Mouse (Mus musculus): ENCODE data around the gene Alg9. TPM values are rescaled to one million over a fixed set of nuclear protein-coding genes. Genes with fewer than 3 reads are reported as not detected.
"Not testable (repeated sequence)": the region's sequence is repeated elsewhere in the genome, so short reads cannot be mapped to it uniquely, and the experiment has no call there.

The Alg9 gene
- polyA plus RNA-seq, 1 experiment from 2014 or later, result 46.3 TPM

DNA sequence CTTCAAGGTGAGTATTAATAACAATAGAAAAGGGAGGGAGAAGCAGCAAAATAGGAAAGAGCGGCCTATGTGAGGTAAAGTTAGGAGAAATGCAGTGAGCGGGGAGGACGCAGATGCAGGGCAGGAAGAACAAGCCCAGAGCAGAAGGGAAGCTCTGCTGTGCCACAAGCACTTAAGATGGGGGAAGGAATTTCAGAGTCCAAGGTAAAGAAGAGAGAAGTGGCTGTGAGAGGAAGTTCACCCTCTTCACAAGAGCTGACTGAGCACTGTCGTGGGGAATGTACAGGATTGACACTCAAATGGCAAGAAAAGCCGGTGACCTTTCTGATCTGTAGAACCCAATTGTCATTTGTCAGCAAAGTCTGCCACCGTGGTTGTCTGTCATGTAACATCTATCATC, 43.2 kb downstream of the Alg9 start:
- ATAC-seq (ENCODE audit: insufficient read depth, low FRiP score, low TSS enrichment), result no peak
- DNase-seq (ENCODE audit: low spot score), result no peak
- Histone ChIP-seq H3K4me3 (ENCODE audit: low read depth, low read length) (no peak overlapping the region), H3K4me1 (ENCODE audit: control insufficient read depth, insufficient read depth, low read length) (no peaks in the 10 kb centered on the region), H3K9ac (ENCODE audit: low read length) (no peak overlapping the region), H3K9me3 (ENCODE audit: control insufficient read depth, low read length) (no peaks in the 10 kb centered on the region), H3K27me3 (ENCODE audit: control insufficient read depth, insufficient read depth, low read length) (no peaks in the 10 kb centered on the region), H3K27ac (ENCODE audit: low read depth, low read length) (no peak overlapping the region), H3K4me2 (ENCODE audit: low read depth) (no peak overlapping the region), H3K36me3 (ENCODE audit: control insufficient read depth, insufficient read depth, low read length) (peaks cover 4% of the 10 kb centered on the region)
- WGBS, result 88% methylated on average over 6 of the region's 6 CpGs

DNA sequence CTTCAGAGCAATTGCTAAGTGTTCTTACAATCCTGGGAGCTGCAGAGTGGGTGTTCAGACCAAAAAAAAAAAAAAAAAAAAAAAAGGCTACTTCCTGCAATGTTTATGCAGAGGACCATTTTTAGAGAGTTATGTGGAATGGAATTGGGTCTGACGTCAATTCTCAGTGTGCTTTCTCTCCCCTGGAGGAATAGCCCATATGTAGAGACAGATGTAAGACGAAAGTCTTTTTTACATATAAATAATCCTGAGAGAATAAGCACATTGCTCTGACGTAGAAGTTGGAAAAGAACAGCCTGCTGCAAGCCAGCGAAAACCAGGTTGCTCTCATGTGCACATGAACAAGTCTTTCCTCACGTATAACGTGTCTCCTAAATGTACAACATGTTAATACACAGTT, 44.9 kb downstream of the Alg9 start:
- DNase-seq (ENCODE audit: low spot score) (no peak), ATAC-seq (ENCODE audit: insufficient read depth, low FRiP score, low TSS enrichment) (no peak)
- Histone ChIP-seq H3K27ac (ENCODE audit: low read depth, low read length) (no peak overlapping the region), H3K4me2 (ENCODE audit: low read depth) (no peak overlapping the region), H3K27me3 (ENCODE audit: control insufficient read depth, insufficient read depth, low read length) (no peaks in the 10 kb centered on the region), H3K4me3 (ENCODE audit: low read depth, low read length) (no peak overlapping the region), H3K9me3 (ENCODE audit: control insufficient read depth, low read length) (no peaks in the 10 kb centered on the region), H3K4me1 (ENCODE audit: control insufficient read depth, insufficient read depth, low read length) (no peaks in the 10 kb centered on the region), H3K36me3 (ENCODE audit: control insufficient read depth, insufficient read depth, low read length) (peaks cover 2% of the 10 kb centered on the region), H3K9ac (ENCODE audit: low read length) (no peak overlapping the region)
- 94% methylated on average over 6 of the region's 6 CpGs for WGBS

DNA sequence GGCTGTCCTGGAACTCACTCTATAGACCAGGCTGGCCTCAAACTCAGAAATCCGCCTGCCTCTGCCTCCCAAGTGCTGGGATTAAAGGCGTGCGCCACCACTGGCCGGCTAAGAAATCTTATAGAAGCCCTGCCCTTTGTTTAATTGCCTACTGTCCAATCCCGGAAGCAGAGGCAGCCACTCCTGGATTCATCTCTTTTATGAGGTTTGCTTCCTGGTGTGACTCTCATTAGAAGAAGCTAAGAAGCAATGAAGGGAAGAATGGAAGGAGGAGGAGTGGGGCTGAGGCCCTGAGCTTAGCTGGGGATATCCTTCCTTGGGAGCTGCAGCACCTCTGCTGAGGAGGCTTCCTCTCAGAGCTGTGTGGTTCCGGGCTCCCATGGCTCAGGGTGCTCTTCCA, 46.8 kb downstream of the Alg9 start:
- no peak overlapping the region for H3K27ac ChIP-seq (ENCODE audit: low read depth, low read length)
- H3K36me3 ChIP-seq (ENCODE audit: control insufficient read depth, insufficient read depth, low read length), result no peaks in the 10 kb centered on the region
- H3K4me1 ChIP-seq (ENCODE audit: control insufficient read depth, insufficient read depth, low read length), result no peaks in the 10 kb centered on the region
- no peak overlapping the region for H3K9ac ChIP-seq (ENCODE audit: low read length)
- DNase-seq (ENCODE audit: low spot score) (no peak), ATAC-seq (ENCODE audit: insufficient read depth, low FRiP score, low TSS enrichment) (no peak)
- H3K4me3 ChIP-seq (ENCODE audit: low read depth, low read length), result no peak overlapping the region
- H3K4me2 ChIP-seq (ENCODE audit: low read depth), result no peak overlapping the region
- no peaks in the 10 kb centered on the region for H3K27me3 ChIP-seq (ENCODE audit: control insufficient read depth, insufficient read depth, low read length)
- WGBS, result 93% methylated on average over 6 of the region's 6 CpGs
- no peaks in the 10 kb centered on the region for H3K9me3 ChIP-seq (ENCODE audit: control insufficient read depth, low read length)

DNA sequence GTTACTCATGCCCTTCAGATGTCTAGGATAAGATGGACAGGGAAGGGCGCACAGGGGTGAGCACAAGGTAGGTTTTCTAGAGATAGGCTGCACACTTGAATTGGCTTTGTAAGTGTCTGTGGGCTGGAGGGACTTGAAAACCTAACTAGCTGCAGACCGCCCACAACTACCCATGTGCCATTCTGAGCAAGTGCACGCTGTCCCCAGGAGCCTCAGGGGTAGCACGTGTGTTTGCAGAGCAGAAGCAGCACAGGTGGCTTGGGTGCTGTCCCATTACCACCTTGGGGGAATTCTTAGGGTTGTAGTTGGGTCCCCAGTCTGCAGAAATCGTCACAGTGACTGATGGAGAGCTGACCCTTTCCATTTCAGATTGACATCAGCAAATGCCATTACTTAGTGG, 47.4 kb downstream of the Alg9 start:
- Histone ChIP-seq H3K4me2 (ENCODE audit: low read depth) (no peak overlapping the region), H3K9ac (ENCODE audit: low read length) (no peak overlapping the region), H3K4me3 (ENCODE audit: low read depth, low read length) (no peak overlapping the region), H3K4me1 (ENCODE audit: control insufficient read depth, insufficient read depth, low read length) (no peaks in the 10 kb centered on the region), H3K27ac (ENCODE audit: low read depth, low read length) (no peak overlapping the region), H3K9me3 (ENCODE audit: control insufficient read depth, low read length) (no peaks in the 10 kb centered on the region), H3K27me3 (ENCODE audit: control insufficient read depth, insufficient read depth, low read length) (no peaks in the 10 kb centered on the region), H3K36me3 (ENCODE audit: control insufficient read depth, insufficient read depth, low read length) (no peaks in the 10 kb centered on the region)
- DNase-seq (ENCODE audit: low spot score) (no peak), ATAC-seq (ENCODE audit: insufficient read depth, low FRiP score, low TSS enrichment) (no peak)
- WGBS, result 98% methylated on average over 5 of the region's 5 CpGs

DNA sequence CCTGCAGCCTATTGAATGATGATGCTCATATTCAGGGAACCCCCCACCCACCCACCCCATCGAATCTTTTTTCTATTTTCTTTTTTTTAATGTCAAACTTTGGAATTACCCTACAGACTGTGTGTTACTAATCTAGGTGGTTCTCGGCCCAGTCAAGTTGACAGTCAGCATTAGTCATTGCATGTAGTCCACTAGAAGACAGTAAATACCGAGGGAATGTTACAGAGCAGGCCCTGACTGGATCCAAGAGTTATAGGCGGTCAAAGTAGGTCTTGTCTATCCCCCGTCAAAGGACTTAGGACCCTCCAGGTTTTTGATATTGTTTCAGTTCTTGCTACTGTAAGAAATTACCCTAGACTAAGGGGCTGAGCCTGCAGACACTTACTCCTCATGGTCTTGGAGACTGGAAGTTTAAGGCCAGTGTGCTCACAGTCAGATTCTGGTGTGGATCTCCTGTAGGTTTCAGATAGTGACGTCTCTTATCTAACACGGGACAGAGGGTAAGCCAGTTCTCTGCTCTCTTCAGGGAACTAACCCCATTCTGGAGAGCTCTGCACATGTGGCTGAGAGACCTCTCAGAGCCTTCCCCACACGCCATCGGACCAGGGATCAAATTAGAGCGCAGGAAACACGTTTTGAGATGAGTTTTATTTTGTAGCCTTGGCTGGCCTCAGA, 49.1 kb downstream of the Alg9 start:
- WGBS, result 94% methylated on average over 11 of the region's 11 CpGs
- no peaks in the 10 kb centered on the region for H3K27me3 ChIP-seq (ENCODE audit: control insufficient read depth, insufficient read depth, low read length)
- no peak for ATAC-seq (ENCODE audit: insufficient read depth, low FRiP score, low TSS enrichment)
- H3K9me3 ChIP-seq (ENCODE audit: control insufficient read depth, low read length), result no peaks in the 10 kb centered on the region
- no peak overlapping the region for H3K27ac ChIP-seq (ENCODE audit: low read depth, low read length)
- no peak overlapping the region for H3K4me3 ChIP-seq (ENCODE audit: low read depth, low read length)
- no peak overlapping the region for H3K4me2 ChIP-seq (ENCODE audit: low read depth)
- DNase-seq (ENCODE audit: low spot score), result no peak
- no peaks in the 10 kb centered on the region for H3K36me3 ChIP-seq (ENCODE audit: control insufficient read depth, insufficient read depth, low read length)
- H3K9ac ChIP-seq (ENCODE audit: low read length), result no peak overlapping the region
- H3K4me1 ChIP-seq (ENCODE audit: control insufficient read depth, insufficient read depth, low read length), result no peaks in the 10 kb centered on the region

DNA sequence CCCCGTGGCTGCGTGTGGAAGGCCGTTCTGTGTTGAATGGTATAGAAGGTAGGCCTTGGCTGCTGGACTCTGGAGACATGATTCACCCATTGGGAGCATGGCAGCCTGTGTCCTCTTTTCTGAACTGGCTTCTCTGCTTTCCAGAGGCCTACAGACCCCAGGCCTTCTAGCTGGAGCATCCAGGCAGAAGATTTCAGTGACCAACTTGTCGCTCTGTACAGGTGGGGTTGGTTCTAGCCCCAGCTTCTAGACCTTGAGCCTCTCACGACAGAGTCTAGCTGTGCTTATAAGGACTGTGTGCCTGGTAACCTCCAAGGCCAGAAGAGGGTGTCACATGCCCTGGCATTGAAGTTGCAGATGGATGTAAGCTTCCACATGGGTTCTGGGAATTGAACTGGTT, 56.7 kb downstream of the Alg9 start:
- no peak for DNase-seq (ENCODE audit: low spot score)
- Histone ChIP-seq H3K36me3 (ENCODE audit: control insufficient read depth, insufficient read depth, low read length) (no peaks in the 10 kb centered on the region), H3K4me3 (ENCODE audit: low read depth, low read length) (no peak overlapping the region), H3K9ac (ENCODE audit: low read length) (no peak overlapping the region), H3K27ac (ENCODE audit: low read depth, low read length) (no peak overlapping the region), H3K4me2 (ENCODE audit: low read depth) (no peak overlapping the region), H3K9me3 (ENCODE audit: control insufficient read depth, low read length) (no peaks in the 10 kb centered on the region), H3K4me1 (ENCODE audit: control insufficient read depth, insufficient read depth, low read length) (no peaks in the 10 kb centered on the region), H3K27me3 (ENCODE audit: control insufficient read depth, insufficient read depth, low read length) (no peaks in the 10 kb centered on the region)
- ATAC-seq (ENCODE audit: insufficient read depth, low FRiP score, low TSS enrichment), result no peak
- 92% methylated on average over 5 of the region's 5 CpGs for WGBS

DNA sequence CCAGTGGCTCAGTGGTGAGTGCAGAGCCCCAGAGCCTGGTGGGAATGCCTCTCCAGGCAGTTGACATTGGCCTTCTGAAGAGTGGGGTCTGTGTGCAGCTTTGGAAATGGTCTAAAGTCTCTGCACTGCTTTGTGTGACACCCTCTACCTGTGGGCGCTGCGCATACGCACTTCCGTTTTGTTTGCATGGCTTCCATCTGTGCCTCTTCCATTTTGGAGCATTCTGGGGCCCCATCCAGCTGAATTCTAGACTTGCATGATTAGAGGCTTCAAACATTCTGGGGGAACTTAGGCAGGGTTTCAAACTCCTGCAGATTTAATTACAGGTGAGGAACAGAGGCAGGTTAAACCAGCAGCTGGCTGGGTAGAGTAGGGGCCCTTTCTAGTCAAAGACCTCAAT, 57.3 kb downstream of the Alg9 start:
- no peak overlapping the region for H3K4me2 ChIP-seq (ENCODE audit: low read depth)
- no peak overlapping the region for H3K4me3 ChIP-seq (ENCODE audit: low read depth, low read length)
- no peaks in the 10 kb centered on the region for H3K27me3 ChIP-seq (ENCODE audit: control insufficient read depth, insufficient read depth, low read length)
- DNase-seq (ENCODE audit: low spot score), result no peak
- no peaks in the 10 kb centered on the region for H3K36me3 ChIP-seq (ENCODE audit: control insufficient read depth, insufficient read depth, low read length)
- ATAC-seq (ENCODE audit: insufficient read depth, low FRiP score, low TSS enrichment), result no peak
- 100% methylated on average over 4 of the region's 4 CpGs for WGBS
- H3K9ac ChIP-seq (ENCODE audit: low read length), result no peak overlapping the region
- H3K4me1 ChIP-seq (ENCODE audit: control insufficient read depth, insufficient read depth, low read length), result no peaks in the 10 kb centered on the region
- H3K27ac ChIP-seq (ENCODE audit: low read depth, low read length), result no peak overlapping the region
- no peaks in the 10 kb centered on the region for H3K9me3 ChIP-seq (ENCODE audit: control insufficient read depth, low read length)

DNA sequence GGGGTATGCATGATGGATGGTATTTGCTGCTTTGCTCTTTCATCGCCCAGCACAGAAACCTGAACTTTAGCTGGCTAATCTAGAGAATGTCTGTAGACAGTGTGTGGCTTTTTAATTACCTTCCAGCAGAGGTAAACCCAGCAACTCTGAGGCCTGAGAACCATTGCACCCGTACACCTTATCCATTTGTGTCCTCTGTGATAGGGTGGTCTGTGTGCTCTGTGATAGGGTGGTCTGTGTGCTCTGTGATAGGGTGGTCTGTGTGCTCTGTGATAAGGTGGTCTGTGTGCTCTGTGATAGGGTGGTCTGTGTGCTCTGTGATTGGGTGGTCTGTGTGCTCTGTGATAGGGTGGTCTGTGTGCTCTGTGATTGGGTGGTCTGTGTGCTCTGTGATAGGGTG, 57.8 kb downstream of the Alg9 start:
- not testable (repeated sequence) for DNase-seq (ENCODE audit: low spot score); H3K4me3 ChIP-seq (ENCODE audit: low read depth, low read length); ATAC-seq (ENCODE audit: insufficient read depth, low FRiP score, low TSS enrichment); H3K4me1 ChIP-seq (ENCODE audit: control insufficient read depth, insufficient read depth, low read length); H3K27ac ChIP-seq (ENCODE audit: low read depth, low read length); H3K27me3 ChIP-seq (ENCODE audit: control insufficient read depth, insufficient read depth, low read length); H3K4me2 ChIP-seq (ENCODE audit: low read depth); H3K36me3 ChIP-seq (ENCODE audit: control insufficient read depth, insufficient read depth, low read length); H3K9me3 ChIP-seq (ENCODE audit: control insufficient read depth, low read length); H3K9ac ChIP-seq (ENCODE audit: low read length)
- WGBS, result 84% methylated on average over 2 of the region's 2 CpGs

DNA sequence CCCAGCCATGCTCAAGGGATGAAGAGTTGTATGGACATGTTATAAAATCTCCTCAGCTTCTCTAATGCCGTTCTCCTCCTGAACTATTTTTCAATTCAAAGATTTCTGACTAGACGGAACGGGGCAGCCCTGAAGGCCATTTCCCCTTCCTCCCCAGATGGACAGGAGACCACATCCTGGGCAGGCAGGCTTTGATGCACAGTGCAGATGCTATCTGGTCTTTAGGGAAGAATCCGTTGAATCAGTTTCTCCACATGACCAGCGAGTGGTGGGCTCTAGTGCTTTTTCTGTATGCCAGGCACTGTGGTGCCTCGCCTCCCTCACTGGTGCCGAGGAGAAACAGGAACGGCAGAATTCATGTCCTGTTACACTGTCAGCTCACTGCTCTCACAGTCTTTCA, 59.0 kb downstream of the Alg9 start:
- no peak overlapping the region for H3K4me3 ChIP-seq (ENCODE audit: low read depth, low read length)
- H3K27me3 ChIP-seq (ENCODE audit: control insufficient read depth, insufficient read depth, low read length), result no peaks in the 10 kb centered on the region
- no peaks in the 10 kb centered on the region for H3K9me3 ChIP-seq (ENCODE audit: control insufficient read depth, low read length)
- 90% methylated on average over 8 of the region's 8 CpGs for WGBS
- no peak overlapping the region for H3K9ac ChIP-seq (ENCODE audit: low read length)
- no peak overlapping the region for H3K27ac ChIP-seq (ENCODE audit: low read depth, low read length)
- ATAC-seq (ENCODE audit: insufficient read depth, low FRiP score, low TSS enrichment) (no peak), DNase-seq (ENCODE audit: low spot score) (no peak)
- H3K4me2 ChIP-seq (ENCODE audit: low read depth), result no peak overlapping the region
- no peaks in the 10 kb centered on the region for H3K4me1 ChIP-seq (ENCODE audit: control insufficient read depth, insufficient read depth, low read length)
- H3K36me3 ChIP-seq (ENCODE audit: control insufficient read depth, insufficient read depth, low read length), result no peaks in the 10 kb centered on the region

Measured in neural tube, embryonic 11.5 days (tissue).